Mouse (Mus musculus) forebrain, embryonic 13.5 days (tissue): ENCODE measurements around the gene Vsx1. TPM values are rescaled to one million over a fixed set of nuclear protein-coding genes. Genes with fewer than 3 reads are reported as not detected.

Source experiments
- ATAC-seq: fragments of 200-750 bp; cut with Nextera tagmentation; 2 replicates; pipeline ENCODE4 v1.8.0; 2017
- H3K27ac ChIP-seq: fragments of 300-500 bp; sonication (generic); 2 replicates; pipeline ENCODE4 v1.5.1; 2015; ENCODE audit warnings: inconsistent platforms, mild to moderate bottlenecking, moderate library complexity
- H3K27me3 ChIP-seq: fragments of 300-500 bp; sonication (generic); 2 replicates; pipeline ENCODE4 v1.6.1; 2015; ENCODE audit warnings: mild to moderate bottlenecking, inconsistent platforms
- H3K36me3 ChIP-seq: fragments of 300-500 bp; sonication (generic); 2 replicates; pipeline ENCODE4 v1.6.1; 2015; ENCODE audit warnings: mild to moderate bottlenecking, inconsistent platforms; ENCODE audit not compliant: poor library complexity, severe bottlenecking
- H3K4me1 ChIP-seq: fragments of 300-500 bp; sonication (generic); 2 replicates; pipeline ENCODE4 v1.6.1; 2015; ENCODE audit warnings: inconsistent platforms
- H3K4me2 ChIP-seq: fragments of 300-500 bp; sonication (generic); 2 replicates; pipeline ENCODE4 v1.6.1; 2015; ENCODE audit warnings: inconsistent platforms, mild to moderate bottlenecking, moderate library complexity
- H3K4me3 ChIP-seq: fragments of 300-500 bp; sonication (generic); 2 replicates; pipeline ENCODE4 v1.5.1; 2015; ENCODE audit warnings: mild to moderate bottlenecking, inconsistent platforms
- H3K9ac ChIP-seq: fragments of 300-500 bp; sonication (generic); 2 replicates; pipeline ENCODE4 v1.6.1; 2015; ENCODE audit warnings: mild to moderate bottlenecking, inconsistent platforms
- H3K9me3 ChIP-seq: fragments of 300-500 bp; sonication (generic); replicated peaks from 2 replicates; pipeline ENCODE4 v1.6.1; 2016; ENCODE audit warnings: inconsistent platforms
- WGBS: fragments of 180-500 bp; shearing (Covaris S2); methylation state at CpG from one replicate; pipeline ENCODE4 v1.1.7; 2015; 5-methylcytosine and 5-hydroxymethylcytosine counted together
- polyA plus RNA-seq: library from polyadenylated mRNA; unstranded; fragments of >200 nt; fragmentation: Nextera tagmentation; extraction: Ambion mirVana; gene quantifications from 2 replicates; pipeline ENCODE4 v1.2.1, GENCODE M21; 2015

Vsx1 gene
- polyA plus RNA-seq, 1 experiment from 2014 or later = 0.12 TPM

DNA sequence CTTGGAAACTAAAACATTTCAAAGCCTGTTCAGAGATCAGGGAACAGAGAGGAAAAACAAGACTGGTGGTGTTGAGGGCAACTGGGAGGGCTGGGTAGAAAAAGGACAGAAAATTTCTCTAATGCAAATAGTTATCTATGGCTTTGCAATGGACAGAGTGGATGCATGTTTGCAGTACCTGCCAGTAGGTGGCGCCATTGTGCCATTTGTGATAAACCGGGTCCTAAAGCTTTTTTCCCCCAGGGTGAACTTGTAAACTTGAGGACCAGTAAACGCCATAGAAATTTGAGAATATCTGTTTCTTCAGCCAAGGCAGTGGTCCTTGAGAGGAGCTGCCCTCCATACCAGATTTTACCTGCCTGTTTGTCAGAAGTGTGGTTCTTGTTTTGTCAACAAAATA lies 10.8 kb downstream of the Vsx1 start:
- H3K27me3 ChIP-seq = no peaks in the 10 kb centered on the region

GRCm38 (mm10) chr2:150675525-150675924 lies 13.6 kb downstream of the Vsx1 start:
- Histone ChIP-seq H3K4me3 (no peak overlapping the region), H3K4me1 (peaks cover 9% of the 10 kb centered on the region), H3K9me3 (no peaks in the 10 kb centered on the region), H3K27ac (no peak overlapping the region), H3K36me3 (no peaks in the 10 kb centered on the region), H3K9ac (no peak overlapping the region), H3K4me2 (no peak overlapping the region), H3K27me3 (no peaks in the 10 kb centered on the region)
- no peak for ATAC-seq
- 14% methylated on average over 1 of the region's 1 CpGs for WGBS

More for the DNA sequence above, 10.8 kb downstream of the Vsx1 start:
- no peaks in the 10 kb centered on the region for H3K9me3 ChIP-seq
- no peaks in the 10 kb centered on the region for H3K36me3 ChIP-seq
- H3K4me2 ChIP-seq = no peak overlapping the region
- no peak overlapping the region for H3K9ac ChIP-seq
- H3K4me1 ChIP-seq = peaks cover 9% of the 10 kb centered on the region
- no peak overlapping the region for H3K27ac ChIP-seq
- ATAC-seq = 0 out of 2 replicates have a peak, but pooled peaks have one; percentile 23
- 2% methylated on average over 3 of the region's 3 CpGs for WGBS
- H3K4me3 ChIP-seq = no peak overlapping the region

GRCm38 (mm10) chr2:150674900-150675299 lies 14.3 kb downstream of the Vsx1 start:
- no peak overlapping the region for H3K27ac ChIP-seq
- H3K9ac ChIP-seq = no peak overlapping the region
- H3K4me1 ChIP-seq = peaks cover 9% of the 10 kb centered on the region
- ATAC-seq = peak; percentile 84
- 7% methylated on average over 2 of the region's 2 CpGs for WGBS
- H3K9me3 ChIP-seq = no peaks in the 10 kb centered on the region
- no peaks in the 10 kb centered on the region for H3K27me3 ChIP-seq
- H3K4me3 ChIP-seq = no peak overlapping the region
- H3K36me3 ChIP-seq = no peaks in the 10 kb centered on the region
- H3K4me2 ChIP-seq = no peak overlapping the region

DNA sequence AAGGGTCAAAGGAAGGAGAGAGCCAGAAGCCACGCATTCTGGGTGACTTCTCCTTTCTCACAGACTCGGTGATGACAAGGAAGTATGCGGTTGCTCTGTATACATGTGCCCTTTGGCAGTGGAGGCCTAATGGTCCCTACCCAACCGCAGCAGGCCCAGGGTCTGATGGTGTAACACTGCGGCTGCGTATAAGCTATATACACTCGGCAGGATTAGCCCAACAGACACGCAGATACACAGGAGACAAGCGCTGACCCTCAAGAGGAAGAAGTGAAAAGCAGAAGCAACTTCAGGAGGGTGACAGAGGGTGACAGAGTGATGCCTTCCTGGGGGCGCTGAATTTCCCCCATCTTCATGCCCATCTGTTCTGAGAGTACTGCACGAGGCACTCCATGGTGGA lies 15.2 kb downstream of the Vsx1 start:
- no peak overlapping the region for H3K4me2 ChIP-seq
- no peaks in the 10 kb centered on the region for H3K27me3 ChIP-seq
- ATAC-seq = no peak
- 82% methylated on average over 11 of the region's 11 CpGs for WGBS
- H3K4me3 ChIP-seq = no peak overlapping the region
- H3K27ac ChIP-seq = no peak overlapping the region
- no peaks in the 10 kb centered on the region for H3K36me3 ChIP-seq
- H3K9ac ChIP-seq = no peak overlapping the region
- no peaks in the 10 kb centered on the region for H3K9me3 ChIP-seq
- H3K4me1 ChIP-seq = peaks cover 9% of the 10 kb centered on the region

DNA sequence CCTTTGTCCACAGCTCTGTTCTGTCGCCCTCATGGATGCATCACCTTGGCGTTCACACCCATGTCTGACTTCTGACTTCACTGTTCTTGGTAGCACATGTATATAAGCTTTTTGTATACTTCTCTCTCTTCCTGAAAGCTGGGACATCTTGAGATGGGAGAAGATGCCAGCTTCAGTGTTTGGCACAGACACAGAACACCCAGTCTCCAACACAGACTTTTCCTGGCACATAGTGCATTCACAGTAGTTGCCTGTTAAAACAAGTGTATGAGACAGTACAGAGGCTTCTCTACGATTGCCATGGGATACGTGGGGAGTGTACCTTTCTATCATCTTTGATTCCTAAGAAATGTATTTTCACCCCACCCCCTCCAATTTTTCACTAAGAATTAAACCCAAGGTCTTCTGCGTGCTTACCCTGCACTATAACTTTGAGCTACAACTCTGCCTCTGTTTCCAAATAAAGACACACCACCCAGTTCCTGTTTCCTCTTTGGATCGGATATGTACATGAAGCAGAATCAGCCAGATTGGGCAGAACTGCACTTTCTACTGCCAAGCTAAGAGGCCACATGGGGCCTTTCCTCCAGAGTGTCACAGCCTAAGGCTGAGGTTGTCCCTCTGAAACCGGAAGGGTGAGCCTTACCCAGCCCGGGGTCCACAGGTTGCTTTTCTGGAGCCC lies 17.4 kb downstream of the Vsx1 start:
- no peak for ATAC-seq
- H3K4me1 ChIP-seq = peaks cover 23% of the 10 kb centered on the region
- no peak overlapping the region for H3K27ac ChIP-seq
- no peak overlapping the region for H3K4me2 ChIP-seq
- H3K9me3 ChIP-seq = no peaks in the 10 kb centered on the region
- WGBS = 81% methylated on average over 8 of the region's 8 CpGs
- no peaks in the 10 kb centered on the region for H3K36me3 ChIP-seq
- no peak overlapping the region for H3K9ac ChIP-seq
- H3K4me3 ChIP-seq = no peak overlapping the region
- H3K27me3 ChIP-seq = no peaks in the 10 kb centered on the region

GRCm38 (mm10) chr2:150670926-150671325 lies 18.2 kb downstream of the Vsx1 start:
- 85% methylated on average over 1 of the region's 1 CpGs for WGBS
- peaks cover 27% of the 10 kb centered on the region for H3K4me1 ChIP-seq
- H3K9me3 ChIP-seq = no peaks in the 10 kb centered on the region
- ATAC-seq = no peak
- no peak overlapping the region for H3K27ac ChIP-seq
- H3K4me3 ChIP-seq = no peak overlapping the region
- no peak overlapping the region for H3K4me2 ChIP-seq
- H3K9ac ChIP-seq = no peak overlapping the region
- H3K36me3 ChIP-seq = no peaks in the 10 kb centered on the region
- no peaks in the 10 kb centered on the region for H3K27me3 ChIP-seq

DNA sequence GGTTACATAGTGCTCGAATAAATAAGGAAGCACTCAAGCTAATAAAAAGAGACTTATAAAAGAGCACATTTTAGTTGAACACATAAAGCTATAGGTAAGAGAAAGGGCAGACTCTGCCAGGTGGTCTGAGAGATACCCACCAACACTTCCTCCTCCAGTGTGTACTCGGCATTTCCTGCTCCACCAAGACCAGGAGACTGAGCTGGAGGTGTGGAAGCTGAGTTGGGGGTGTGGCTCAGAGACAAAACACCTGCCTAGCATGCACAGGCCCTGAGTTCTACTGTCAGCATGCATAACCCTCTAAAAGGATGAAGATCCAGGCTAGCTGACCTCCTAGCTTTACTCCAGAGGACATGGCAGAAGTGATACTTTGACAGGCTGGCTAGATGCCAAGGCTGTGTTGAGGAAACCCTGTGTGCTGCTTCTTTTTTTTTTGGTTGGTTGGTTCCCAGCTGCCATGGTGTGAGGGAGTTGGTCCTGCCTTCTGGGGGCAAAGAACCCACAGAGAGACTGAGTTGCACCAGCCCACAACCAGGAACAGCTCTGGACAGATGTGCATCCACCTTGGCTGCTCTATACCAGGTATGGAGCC lies 19.6 kb downstream of the Vsx1 start:
- peaks cover 39% of the 10 kb centered on the region for H3K4me1 ChIP-seq
- no peak overlapping the region for H3K4me2 ChIP-seq
- no peaks in the 10 kb centered on the region for H3K27me3 ChIP-seq
- no peak overlapping the region for H3K27ac ChIP-seq
- H3K4me3 ChIP-seq = no peak overlapping the region
- H3K9ac ChIP-seq = no peak overlapping the region
- no peak for ATAC-seq
- no peaks in the 10 kb centered on the region for H3K9me3 ChIP-seq
- H3K36me3 ChIP-seq = no peaks in the 10 kb centered on the region
- 90% methylated on average over 2 of the region's 2 CpGs for WGBS

- H3K4me2 ChIP-seq = peak overlapping the region; percentile 86; the same call in 1 of the 2 replicates
- ATAC-seq = no peak
- H3K9me3 ChIP-seq = no peaks in the 10 kb centered on the region
- H3K9ac ChIP-seq = no peak overlapping the region
- no peak overlapping the region for H3K27ac ChIP-seq
- no peaks in the 10 kb centered on the region for H3K36me3 ChIP-seq
- 86% methylated on average over 5 of the region's 5 CpGs for WGBS
- no peak overlapping the region for H3K4me3 ChIP-seq
- peaks cover 37% of the 10 kb centered on the region for H3K4me1 ChIP-seq
- H3K27me3 ChIP-seq = no peaks in the 10 kb centered on the region
Observed at GRCm38 (mm10) chr2:150668956-150669355, 20.2 kb downstream of the Vsx1 start.

GRCm38 (mm10) chr2:150667820-150668766 lies 21.1 kb downstream of the Vsx1 start, which contains the start of gene Acss1:
Acss1 (minus strand) TSS chr2:150668500.
- Histone ChIP-seq H3K4me1 (peaks cover 45% of the 10 kb centered on the region), H3K4me3 (peak within 1 kb of the TSS; percentile 75), H3K27ac (peak within 1 kb of the TSS; percentile 82), H3K4me2 (peak within 1 kb of the TSS; percentile 86), H3K9me3 (no peaks in the 10 kb centered on the region), H3K9ac (peak within 1 kb of the TSS; percentile 81), H3K36me3 (no peaks in the 10 kb centered on the region), H3K27me3 (no peaks in the 10 kb centered on the region)
- WGBS = 3% methylated on average over 59 of the region's 61 CpGs
- peak; percentile 78 for ATAC-seq

DNA sequence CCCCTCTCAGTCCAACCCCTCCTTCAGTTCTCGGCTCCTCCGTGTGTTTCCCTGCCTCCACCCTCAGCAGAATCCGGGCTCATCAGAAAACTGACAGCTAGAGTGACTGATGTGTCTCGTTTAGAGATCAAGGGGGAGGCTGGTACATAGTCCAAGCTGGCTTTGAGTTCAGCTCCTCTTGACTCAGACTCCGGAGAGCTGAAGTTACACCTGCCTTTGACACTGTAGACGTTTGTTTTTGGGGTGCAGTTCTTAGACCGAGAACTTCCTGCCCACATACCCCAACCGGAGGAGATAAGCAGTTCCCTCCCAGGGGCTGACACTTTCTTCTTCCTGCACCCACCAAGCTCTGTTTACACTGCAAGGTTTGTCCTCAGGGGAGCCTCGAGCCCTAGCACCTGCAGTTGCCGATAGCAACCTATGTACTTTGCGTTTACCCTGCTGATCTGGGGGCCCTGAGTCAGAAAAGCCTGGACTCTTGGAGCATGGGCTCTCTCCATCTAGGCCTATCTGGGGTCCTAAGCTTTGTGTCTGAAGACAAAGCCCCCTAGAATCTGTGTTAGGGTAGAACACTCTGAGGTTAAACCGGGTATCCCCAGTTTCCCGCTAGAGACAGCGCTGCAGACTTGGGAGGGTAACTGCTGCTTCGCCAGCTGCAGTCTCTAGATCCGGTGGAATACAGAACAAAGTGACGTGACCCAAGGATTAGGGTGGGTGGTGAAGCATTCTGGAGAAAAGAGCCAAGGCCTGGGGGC lies 21.9 kb downstream of the Vsx1 start:
- peak overlapping the region; percentile 82 for H3K27ac ChIP-seq
- peak overlapping the region; percentile 86 for H3K4me2 ChIP-seq
- ATAC-seq = peak; percentile 28
- H3K27me3 ChIP-seq = no peaks in the 10 kb centered on the region
- WGBS = 3% methylated on average over 17 of the region's 17 CpGs
- peaks cover 53% of the 10 kb centered on the region for H3K4me1 ChIP-seq
- H3K9me3 ChIP-seq = no peaks in the 10 kb centered on the region
- peak overlapping the region; percentile 75 for H3K4me3 ChIP-seq
- H3K9ac ChIP-seq = peak overlapping the region; percentile 81
- no peaks in the 10 kb centered on the region for H3K36me3 ChIP-seq

- ATAC-seq = no peak
- H3K36me3 ChIP-seq = no peaks in the 10 kb centered on the region
- 34% methylated on average over 7 of the region's 7 CpGs for WGBS
- H3K4me3 ChIP-seq = peak overlapping the region; percentile 75
- H3K9me3 ChIP-seq = no peaks in the 10 kb centered on the region
- H3K4me2 ChIP-seq = peak overlapping the region; percentile 86
- H3K9ac ChIP-seq = peak overlapping the region; percentile 81
- H3K27ac ChIP-seq = peak overlapping the region; percentile 82
- no peaks in the 10 kb centered on the region for H3K27me3 ChIP-seq
- peaks cover 58% of the 10 kb centered on the region for H3K4me1 ChIP-seq
Observed at GRCm38 (mm10) chr2:150666723-150667064, 22.5 kb downstream of the Vsx1 start.
